Mouse (Mus musculus): ENCODE results near the gene Kdm3a.

The Kdm3a gene

GRCm38 (mm10) chr6:71632829-71633662, at the start of gene Kdm3a:
Gene Kdm3a (minus strand): TSS chr6:71632990.
- peak; percentile 100 for DNase-seq (ENCODE audit: low spot score)

GRCm38 (mm10) chr6:71678891-71679290, 46.1 kb upstream of the Kdm3a start:
- peak; percentile 34 for DNase-seq (ENCODE audit: low spot score)

GRCm38 (mm10) chr6:71673166-71673565, 40.4 kb upstream of the Kdm3a start:
- peak; percentile 58 for DNase-seq (ENCODE audit: low spot score)

GRCm38 (mm10) chr6:71664511-71664910, 31.7 kb upstream of the Kdm3a start:
- no peak for DNase-seq (ENCODE audit: low spot score)

- no peak for DNase-seq (ENCODE audit: low spot score)
Measured at GRCm38 (mm10) chr6:71658290-71658689, 25.5 kb upstream of the Kdm3a start.

- DNase-seq (ENCODE audit: low spot score): peak; percentile 79
Measured at GRCm38 (mm10) chr6:71655835-71656234, 23.0 kb upstream of the Kdm3a start.

- no peak for DNase-seq (ENCODE audit: low spot score)
Measured at GRCm38 (mm10) chr6:71651868-71652267, 19.1 kb upstream of the Kdm3a start.

- no peak for DNase-seq (ENCODE audit: low spot score)
Measured at GRCm38 (mm10) chr6:71632486-71632828, 333 bp downstream of the Kdm3a start.

GRCm38 (mm10) chr6:71631706-71632461, 906 bp downstream of the Kdm3a start:
- peak; percentile 57 for DNase-seq (ENCODE audit: low spot score)

- peak; percentile 31 for DNase-seq (ENCODE audit: low spot score)
Measured at GRCm38 (mm10) chr6:71631196-71631595, 1.6 kb downstream of the Kdm3a start.

- no peak for DNase-seq (ENCODE audit: low spot score)
Measured at GRCm38 (mm10) chr6:71627325-71627724, 5.5 kb downstream of the Kdm3a start.

- no peak for DNase-seq (ENCODE audit: low spot score)
Measured at GRCm38 (mm10) chr6:71625984-71626383, 6.8 kb downstream of the Kdm3a start.

GRCm38 (mm10) chr6:71624723-71625122, 8.1 kb downstream of the Kdm3a start:
- peak; percentile 43 for DNase-seq (ENCODE audit: low spot score)

GRCm38 (mm10) chr6:71621981-71622380, 10.8 kb downstream of the Kdm3a start:
- peak; percentile 89 for DNase-seq (ENCODE audit: low spot score)

GRCm38 (mm10) chr6:71621551-71621950, 11.2 kb downstream of the Kdm3a start:
- DNase-seq (ENCODE audit: low spot score): peak; percentile 42

GRCm38 (mm10) chr6:71616959-71617358, 15.8 kb downstream of the Kdm3a start:
- peak; percentile 85 for DNase-seq (ENCODE audit: low spot score)

- DNase-seq (ENCODE audit: low spot score): no peak
Measured at GRCm38 (mm10) chr6:71613225-71613624, 19.6 kb downstream of the Kdm3a start.

- no peak for DNase-seq (ENCODE audit: low spot score)
Measured at GRCm38 (mm10) chr6:71609968-71610367, 22.8 kb downstream of the Kdm3a start.

- no peak for DNase-seq (ENCODE audit: low spot score)
Measured at GRCm38 (mm10) chr6:71608994-71609393, 23.8 kb downstream of the Kdm3a start.

GRCm38 (mm10) chr6:71607756-71608155, 25.0 kb downstream of the Kdm3a start:
- DNase-seq (ENCODE audit: low spot score): no peak

GRCm38 (mm10) chr6:71590154-71590553, 42.6 kb downstream of the Kdm3a start:
- no peak for DNase-seq (ENCODE audit: low spot score)

- DNase-seq (ENCODE audit: low spot score): no peak
Measured at GRCm38 (mm10) chr6:71589401-71589800, 43.4 kb downstream of the Kdm3a start.

GRCm38 (mm10) chr6:71583198-71583597, 49.6 kb downstream of the Kdm3a start:
- no peak for DNase-seq (ENCODE audit: low spot score)

Measured in adipocyte (in vitro differentiated cells).